Mouse (Mus musculus): ENCODE measurements around the gene Gxylt2. TPM values are rescaled to one million over a fixed set of nuclear protein-coding genes. Genes with fewer than 3 reads are reported as not detected.

The Gxylt2 gene
- polyA plus RNA-seq, 1 experiment from 2014 or later = 0.93 TPM

GRCm38 (mm10) chr6:100810117-100810516 lies 105.6 kb downstream of the Gxylt2 start:
- no peaks in the 10 kb centered on the region for H3K27me3 ChIP-seq (ENCODE audit: control insufficient read depth, insufficient read depth, low read length)
- H3K4me3 ChIP-seq (ENCODE audit: low read depth, low read length) = no peak overlapping the region
- H3K4me1 ChIP-seq (ENCODE audit: control insufficient read depth, insufficient read depth, low read length) = no peaks in the 10 kb centered on the region
- no peaks in the 10 kb centered on the region for H3K9me3 ChIP-seq (replicated peaks; ENCODE audit: control insufficient read depth, low read length)
- no peak overlapping the region for H3K9ac ChIP-seq (ENCODE audit: low read depth, low read length)
- WGBS (ENCODE audit: insufficient replicate concordance) = 82% methylated on average over 4 of the region's 4 CpGs
- no peak overlapping the region for H3K27ac ChIP-seq (ENCODE audit: low read depth, low read length)
- no peak overlapping the region for H3K4me2 ChIP-seq
- H3K36me3 ChIP-seq (ENCODE audit: control insufficient read depth, insufficient read depth, low read length) = no peaks in the 10 kb centered on the region
- ATAC-seq (replicated peaks; ENCODE audit: insufficient number of reproducible peaks, low FRiP score, low TSS enrichment) = no peak

GRCm38 (mm10) chr6:100811731-100812130 lies 107.2 kb downstream of the Gxylt2 start:
- H3K4me2 ChIP-seq = no peak overlapping the region
- no peak for ATAC-seq (replicated peaks; ENCODE audit: insufficient number of reproducible peaks, low FRiP score, low TSS enrichment)
- WGBS (ENCODE audit: insufficient replicate concordance) = 56% methylated on average over 3 of the region's 3 CpGs
- H3K9me3 ChIP-seq (replicated peaks; ENCODE audit: control insufficient read depth, low read length) = no peaks in the 10 kb centered on the region
- H3K4me3 ChIP-seq (ENCODE audit: low read depth, low read length) = no peak overlapping the region
- no peak overlapping the region for H3K9ac ChIP-seq (ENCODE audit: low read depth, low read length)
- H3K27me3 ChIP-seq (ENCODE audit: control insufficient read depth, insufficient read depth, low read length) = no peaks in the 10 kb centered on the region
- no peak overlapping the region for H3K27ac ChIP-seq (ENCODE audit: low read depth, low read length)
- no peaks in the 10 kb centered on the region for H3K4me1 ChIP-seq (ENCODE audit: control insufficient read depth, insufficient read depth, low read length)
- no peaks in the 10 kb centered on the region for H3K36me3 ChIP-seq (ENCODE audit: control insufficient read depth, insufficient read depth, low read length)

GRCm38 (mm10) chr6:100821367-100821766 lies 116.8 kb downstream of the Gxylt2 start:
- H3K27me3 ChIP-seq (ENCODE audit: control insufficient read depth, insufficient read depth, low read length) = no peaks in the 10 kb centered on the region
- H3K9ac ChIP-seq (ENCODE audit: low read depth, low read length) = no peak overlapping the region
- no peak overlapping the region for H3K27ac ChIP-seq (ENCODE audit: low read depth, low read length)
- H3K9me3 ChIP-seq (replicated peaks; ENCODE audit: control insufficient read depth, low read length) = no peaks in the 10 kb centered on the region
- H3K4me3 ChIP-seq (ENCODE audit: low read depth, low read length) = no peak overlapping the region
- 75% methylated on average over 2 of the region's 2 CpGs for WGBS (ENCODE audit: insufficient replicate concordance)
- H3K36me3 ChIP-seq (ENCODE audit: control insufficient read depth, insufficient read depth, low read length) = no peaks in the 10 kb centered on the region
- H3K4me1 ChIP-seq (ENCODE audit: control insufficient read depth, insufficient read depth, low read length) = no peaks in the 10 kb centered on the region
- ATAC-seq (replicated peaks; ENCODE audit: insufficient number of reproducible peaks, low FRiP score, low TSS enrichment) = no peak
- no peak overlapping the region for H3K4me2 ChIP-seq

GRCm38 (mm10) chr6:100823356-100823755 lies 118.8 kb downstream of the Gxylt2 start:
- H3K36me3 ChIP-seq (ENCODE audit: control insufficient read depth, insufficient read depth, low read length) = no peaks in the 10 kb centered on the region
- no peak overlapping the region for H3K27ac ChIP-seq (ENCODE audit: low read depth, low read length)
- no peak for ATAC-seq (replicated peaks; ENCODE audit: insufficient number of reproducible peaks, low FRiP score, low TSS enrichment)
- no peaks in the 10 kb centered on the region for H3K9me3 ChIP-seq (replicated peaks; ENCODE audit: control insufficient read depth, low read length)
- H3K4me3 ChIP-seq (ENCODE audit: low read depth, low read length) = no peak overlapping the region
- H3K27me3 ChIP-seq (ENCODE audit: control insufficient read depth, insufficient read depth, low read length) = no peaks in the 10 kb centered on the region
- 80% methylated on average over 1 of the region's 1 CpGs for WGBS (ENCODE audit: insufficient replicate concordance)
- no peak overlapping the region for H3K4me2 ChIP-seq
- no peak overlapping the region for H3K9ac ChIP-seq (ENCODE audit: low read depth, low read length)
- no peaks in the 10 kb centered on the region for H3K4me1 ChIP-seq (ENCODE audit: control insufficient read depth, insufficient read depth, low read length)

GRCm38 (mm10) chr6:100824381-100824965 lies 119.9 kb downstream of the Gxylt2 start:
- Histone ChIP-seq H3K9ac (ENCODE audit: low read depth, low read length) (no peak overlapping the region), H3K27me3 (ENCODE audit: control insufficient read depth, insufficient read depth, low read length) (no peaks in the 10 kb centered on the region), H3K4me2 (no peak overlapping the region), H3K9me3 (replicated peaks; ENCODE audit: control insufficient read depth, low read length) (no peaks in the 10 kb centered on the region), H3K27ac (ENCODE audit: low read depth, low read length) (no peak overlapping the region), H3K36me3 (ENCODE audit: control insufficient read depth, insufficient read depth, low read length) (no peaks in the 10 kb centered on the region), H3K4me3 (ENCODE audit: low read depth, low read length) (no peak overlapping the region), H3K4me1 (ENCODE audit: control insufficient read depth, insufficient read depth, low read length) (no peaks in the 10 kb centered on the region)
- ATAC-seq (replicated peaks; ENCODE audit: insufficient number of reproducible peaks, low FRiP score, low TSS enrichment) = no peak
- 39% methylated on average over 7 of the region's 7 CpGs for WGBS (ENCODE audit: insufficient replicate concordance)

GRCm38 (mm10) chr6:100826046-100826445 lies 121.5 kb downstream of the Gxylt2 start:
- Histone ChIP-seq H3K4me1 (ENCODE audit: control insufficient read depth, insufficient read depth, low read length) (no peaks in the 10 kb centered on the region), H3K4me3 (ENCODE audit: low read depth, low read length) (no peak overlapping the region), H3K27ac (ENCODE audit: low read depth, low read length) (no peak overlapping the region), H3K36me3 (ENCODE audit: control insufficient read depth, insufficient read depth, low read length) (no peaks in the 10 kb centered on the region), H3K9me3 (replicated peaks; ENCODE audit: control insufficient read depth, low read length) (no peaks in the 10 kb centered on the region), H3K9ac (ENCODE audit: low read depth, low read length) (no peak overlapping the region), H3K4me2 (no peak overlapping the region), H3K27me3 (ENCODE audit: control insufficient read depth, insufficient read depth, low read length) (no peaks in the 10 kb centered on the region)
- no peak for ATAC-seq (replicated peaks; ENCODE audit: insufficient number of reproducible peaks, low FRiP score, low TSS enrichment)
- WGBS (ENCODE audit: insufficient replicate concordance) = 81% methylated on average over 6 of the region's 6 CpGs

- Histone ChIP-seq H3K4me2 (no peak overlapping the region), H3K36me3 (ENCODE audit: control insufficient read depth, insufficient read depth, low read length) (no peaks in the 10 kb centered on the region), H3K27me3 (ENCODE audit: control insufficient read depth, insufficient read depth, low read length) (no peaks in the 10 kb centered on the region), H3K4me1 (ENCODE audit: control insufficient read depth, insufficient read depth, low read length) (no peaks in the 10 kb centered on the region), H3K27ac (ENCODE audit: low read depth, low read length) (no peak overlapping the region), H3K9me3 (replicated peaks; ENCODE audit: control insufficient read depth, low read length) (no peaks in the 10 kb centered on the region), H3K9ac (ENCODE audit: low read depth, low read length) (no peak overlapping the region), H3K4me3 (ENCODE audit: low read depth, low read length) (no peak overlapping the region)
- 89% methylated on average over 7 of the region's 7 CpGs for WGBS (ENCODE audit: insufficient replicate concordance)
- ATAC-seq (replicated peaks; ENCODE audit: insufficient number of reproducible peaks, low FRiP score, low TSS enrichment) = no peak
Observed at GRCm38 (mm10) chr6:100828565-100828964, 124.0 kb downstream of the Gxylt2 start.

GRCm38 (mm10) chr6:100829770-100830169 lies 125.2 kb downstream of the Gxylt2 start:
- ATAC-seq (replicated peaks; ENCODE audit: insufficient number of reproducible peaks, low FRiP score, low TSS enrichment) = no peak
- no peak overlapping the region for H3K4me3 ChIP-seq (ENCODE audit: low read depth, low read length)

GRCm38 (mm10) chr6:100831188-100831587 lies 126.7 kb downstream of the Gxylt2 start:
- H3K27me3 ChIP-seq (ENCODE audit: control insufficient read depth, insufficient read depth, low read length) = no peaks in the 10 kb centered on the region
- 67% methylated on average over 3 of the region's 3 CpGs for WGBS (ENCODE audit: insufficient replicate concordance)
- no peak overlapping the region for H3K9ac ChIP-seq (ENCODE audit: low read depth, low read length)
- peaks cover 5% of the 10 kb centered on the region; the same call in 1 of the 2 replicates for H3K4me1 ChIP-seq (ENCODE audit: control insufficient read depth, insufficient read depth, low read length)
- H3K4me2 ChIP-seq = no peak overlapping the region
- no peaks in the 10 kb centered on the region for H3K9me3 ChIP-seq (replicated peaks; ENCODE audit: control insufficient read depth, low read length)
- ATAC-seq (replicated peaks; ENCODE audit: insufficient number of reproducible peaks, low FRiP score, low TSS enrichment) = no peak
- no peak overlapping the region for H3K27ac ChIP-seq (ENCODE audit: low read depth, low read length)
- H3K4me3 ChIP-seq (ENCODE audit: low read depth, low read length) = no peak overlapping the region
- H3K36me3 ChIP-seq (ENCODE audit: control insufficient read depth, insufficient read depth, low read length) = peaks cover 7% of the 10 kb centered on the region

More at GRCm38 (mm10) chr6:100829770-100830169, 125.2 kb downstream of the Gxylt2 start:
- H3K9ac ChIP-seq (ENCODE audit: low read depth, low read length) = no peak overlapping the region
- H3K4me1 ChIP-seq (ENCODE audit: control insufficient read depth, insufficient read depth, low read length) = peaks cover 1% of the 10 kb centered on the region; the same call in 1 of the 2 replicates
- no peaks in the 10 kb centered on the region for H3K9me3 ChIP-seq (replicated peaks; ENCODE audit: control insufficient read depth, low read length)
- no peaks in the 10 kb centered on the region for H3K36me3 ChIP-seq (ENCODE audit: control insufficient read depth, insufficient read depth, low read length)
- WGBS (ENCODE audit: insufficient replicate concordance) = 73% methylated on average over 5 of the region's 5 CpGs
- H3K4me2 ChIP-seq = no peak overlapping the region
- H3K27me3 ChIP-seq (ENCODE audit: control insufficient read depth, insufficient read depth, low read length) = no peaks in the 10 kb centered on the region
- H3K27ac ChIP-seq (ENCODE audit: low read depth, low read length) = no peak overlapping the region

Data from heart, embryonic 11.5 days (tissue).